Mouse (Mus musculus): Measurements from ENCODE around the gene Nme8. TPM values are rescaled to one million over a fixed set of nuclear protein-coding genes. Genes with fewer than 3 reads are reported as not detected.

Gene Nme8
- polyA plus RNA-seq, 1 experiment from 2014 or later = not detected

- no peak overlapping the region for H3K4me2 ChIP-seq (ENCODE audit: low read depth, low read length)
- H3K36me3 ChIP-seq (replicated peaks; ENCODE audit: insufficient read depth, low read length) = no peaks in the 10 kb centered on the region
- no peaks in the 10 kb centered on the region for H3K27me3 ChIP-seq (ENCODE audit: insufficient read depth, low read length)
- ATAC-seq = no peak; the same call in 1 of the 2 replicates
- TF ChIP-seq EP300 (IDR thresholded peaks at IDR 0.05; ENCODE audit: low read depth) (no peak), CTCF (IDR thresholded peaks at IDR 0.05; ENCODE audit: low read depth) (no peak)
- no peak overlapping the region for H3K9ac ChIP-seq (replicated peaks)
- no peaks in the 10 kb centered on the region for H3K4me1 ChIP-seq (ENCODE audit: insufficient read depth)
- H3K9me3 ChIP-seq (ENCODE audit: low read length) = no peaks in the 10 kb centered on the region
- DNase-seq = no peak
- H3K27ac ChIP-seq (ENCODE audit: low read depth) = no peak overlapping the region
- H3K4me3 ChIP-seq (ENCODE audit: low read depth, low read length) = no peak overlapping the region
These were observed 92.7 kb downstream of the Nme8 start for GRCm38 (mm10) chr13:19604916-19605315.

GRCm38 (mm10) chr13:19603719-19604118 is 93.9 kb downstream of the Nme8 start:
- no peak for TF ChIP-seq EP300 (IDR thresholded peaks at IDR 0.05; ENCODE audit: low read depth)
- no peaks in the 10 kb centered on the region for H3K36me3 ChIP-seq (replicated peaks; ENCODE audit: insufficient read depth, low read length)
- no peaks in the 10 kb centered on the region for H3K4me1 ChIP-seq (ENCODE audit: insufficient read depth)
- H3K9me3 ChIP-seq (ENCODE audit: low read length) = no peaks in the 10 kb centered on the region
- DNase-seq (no peak), ATAC-seq (no peak)
- H3K4me3 ChIP-seq (ENCODE audit: low read depth, low read length) = no peak overlapping the region
- H3K27ac ChIP-seq (ENCODE audit: low read depth) = no peak overlapping the region
- no peaks in the 10 kb centered on the region for H3K27me3 ChIP-seq (ENCODE audit: insufficient read depth, low read length)
- no peak overlapping the region for H3K9ac ChIP-seq (replicated peaks)
- 59% methylated on average over 1 of the region's 1 CpGs for WGBS (ENCODE audit: insufficient replicate concordance)
- H3K4me2 ChIP-seq (ENCODE audit: low read depth, low read length) = no peak overlapping the region

- Histone ChIP-seq H3K4me3 (ENCODE audit: low read depth, low read length) (no peak overlapping the region), H3K4me2 (ENCODE audit: low read depth, low read length) (no peak overlapping the region), H3K36me3 (replicated peaks; ENCODE audit: insufficient read depth, low read length) (no peaks in the 10 kb centered on the region), H3K9ac (replicated peaks) (no peak overlapping the region), H3K4me1 (ENCODE audit: insufficient read depth) (no peaks in the 10 kb centered on the region), H3K9me3 (ENCODE audit: low read length) (no peaks in the 10 kb centered on the region), H3K27me3 (ENCODE audit: insufficient read depth, low read length) (no peaks in the 10 kb centered on the region), H3K27ac (ENCODE audit: low read depth) (no peak overlapping the region)
- TF ChIP-seq CTCF (IDR thresholded peaks at IDR 0.05; ENCODE audit: low read depth) (no peak), EP300 (IDR thresholded peaks at IDR 0.05; ENCODE audit: low read depth) (no peak)
- ATAC-seq (no peak), DNase-seq (no peak)
- WGBS (ENCODE audit: insufficient replicate concordance) = 67% methylated on average over 1 of the region's 1 CpGs
These were observed 95.1 kb downstream of the Nme8 start for GRCm38 (mm10) chr13:19602531-19602930.

GRCm38 (mm10) chr13:19599242-19599641 is 98.4 kb downstream of the Nme8 start:
- no peak for DNase-seq
- no peak for ATAC-seq
- Histone ChIP-seq H3K4me2 (ENCODE audit: low read depth, low read length) (no peak overlapping the region), H3K9ac (replicated peaks) (no peak overlapping the region), H3K27ac (ENCODE audit: low read depth) (no peak overlapping the region), H3K36me3 (replicated peaks; ENCODE audit: insufficient read depth, low read length) (no peaks in the 10 kb centered on the region), H3K4me1 (ENCODE audit: insufficient read depth) (no peaks in the 10 kb centered on the region), H3K9me3 (ENCODE audit: low read length) (no peaks in the 10 kb centered on the region), H3K4me3 (ENCODE audit: low read depth, low read length) (no peak overlapping the region), H3K27me3 (ENCODE audit: insufficient read depth, low read length) (no peaks in the 10 kb centered on the region)
- 76% methylated on average over 6 of the region's 6 CpGs for WGBS (ENCODE audit: insufficient replicate concordance)
- TF ChIP-seq CTCF (IDR thresholded peaks at IDR 0.05; ENCODE audit: low read depth) (no peak), EP300 (IDR thresholded peaks at IDR 0.05; ENCODE audit: low read depth) (no peak)

GRCm38 (mm10) chr13:19595141-19595540 is 102.5 kb downstream of the Nme8 start:
- Histone ChIP-seq H3K4me3 (ENCODE audit: low read depth, low read length) (no peak overlapping the region), H3K4me1 (ENCODE audit: insufficient read depth) (no peaks in the 10 kb centered on the region), H3K27me3 (ENCODE audit: insufficient read depth, low read length) (no peaks in the 10 kb centered on the region), H3K9ac (replicated peaks) (no peak overlapping the region), H3K27ac (ENCODE audit: low read depth) (no peak overlapping the region), H3K4me2 (ENCODE audit: low read depth, low read length) (no peak overlapping the region), H3K9me3 (ENCODE audit: low read length) (no peaks in the 10 kb centered on the region), H3K36me3 (replicated peaks; ENCODE audit: insufficient read depth, low read length) (no peaks in the 10 kb centered on the region)
- DNase-seq = no peak
- no peak for ATAC-seq
- TF ChIP-seq EP300 (IDR thresholded peaks at IDR 0.05; ENCODE audit: low read depth) (no peak), CTCF (IDR thresholded peaks at IDR 0.05; ENCODE audit: low read depth) (no peak)
- 74% methylated on average over 1 of the region's 1 CpGs for WGBS (ENCODE audit: insufficient replicate concordance)

Other genes starting within 250 kb of the Nme8 start
- 8.0 and 8.7 TPM in 2 replicates for gene Epdr1, start 77.9 kb downstream of the Nme8 start, polyA plus RNA-seq (2015; fragmentation: Nextera tagmentation; extraction: Ambion mirVana)
- 0.69 and 1.0 TPM in 2 replicates for gene Sfrp4, start 74.7 kb downstream of the Nme8 start, polyA plus RNA-seq (2015; fragmentation: Nextera tagmentation; extraction: Ambion mirVana)
- 3.2 and 3.5 TPM in 2 replicates for gene Gpr141, start 126.5 kb upstream of the Nme8 start, polyA plus RNA-seq (2015; fragmentation: Nextera tagmentation; extraction: Ambion mirVana)

Measured in liver, postnatal 0 days (tissue).